Mouse (Mus musculus): ENCODE measurements around the gene Gm1113.

DNA sequence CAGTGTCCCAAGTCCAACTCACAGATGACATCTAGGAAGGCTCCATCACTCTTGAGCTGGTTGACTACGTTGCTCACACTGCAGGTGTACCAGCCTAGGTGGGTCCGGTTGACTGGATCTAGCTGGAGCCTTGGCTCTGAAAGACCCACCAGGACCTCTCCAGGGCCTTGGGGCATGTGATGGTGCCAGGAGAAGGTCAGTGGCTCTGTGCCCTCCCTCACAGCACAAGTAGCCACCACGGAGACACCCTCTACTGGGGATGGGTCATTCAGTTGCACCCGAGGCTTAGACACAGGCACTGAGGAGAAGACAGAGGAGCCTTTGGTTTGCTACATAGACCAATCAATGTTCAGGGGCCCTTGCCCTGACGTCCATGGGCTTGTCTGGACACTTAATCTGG is 1.9 kb downstream of the Gm1113 start:
- TF ChIP-seq CTCF (IDR thresholded peaks at IDR 0.05; ENCODE audit: low read depth, low read length) (no peak), TAL1 (conservative IDR thresholded peaks at IDR 0.05; ENCODE audit: low read depth, low read length) (no peak)
